Mouse (Mus musculus) neural tube, embryonic 11.5 days (tissue): ENCODE measurements around the gene Nudcd2. TPM values are rescaled to one million over a fixed set of nuclear protein-coding genes. Genes with fewer than 3 reads are reported as not detected.
"Not testable (repeated sequence)": the region's sequence is repeated elsewhere in the genome, so short reads cannot be mapped to it uniquely, and the experiment has no call there.

Source experiments
- ATAC-seq: fragments of 200-750 bp; cut with Nextera tagmentation; 2 replicates; pipeline ENCODE4 v1.8.0; 2017; ENCODE audit warnings: moderate number of reproducible peaks, mild to moderate bottlenecking, moderate TSS enrichment, moderate library complexity; ENCODE audit not compliant: insufficient read depth, low FRiP score, low TSS enrichment
- DNase-seq: peaks from one replicate; pipeline ENCODE4 v3.0.0-alpha.2; 2015; ENCODE audit warnings: low spot score
- H3K27ac ChIP-seq: fragments of 300-500 bp; sonication (generic); 2 replicates; pipeline ENCODE4 v1.5.1; 2014; ENCODE audit warnings: low read depth, mild to moderate bottlenecking, low read length
- H3K27me3 ChIP-seq: fragments of 300-500 bp; sonication (generic); 2 replicates; pipeline ENCODE4 v1.6.1; 2014; ENCODE audit warnings: mild to moderate bottlenecking, low read length, mixed read lengths; ENCODE audit not compliant: control insufficient read depth, insufficient read depth
- H3K36me3 ChIP-seq: fragments of 300-500 bp; sonication (generic); 2 replicates; pipeline ENCODE4 v1.6.1; 2014; ENCODE audit warnings: mild to moderate bottlenecking, low read length, moderate library complexity, mixed read lengths; ENCODE audit not compliant: control insufficient read depth, insufficient read depth
- H3K4me1 ChIP-seq: fragments of 300-500 bp; sonication (generic); 2 replicates; pipeline ENCODE4 v1.6.1; 2014; ENCODE audit warnings: low read length, mixed read lengths; ENCODE audit not compliant: control insufficient read depth, insufficient read depth
- H3K4me2 ChIP-seq: fragments of 300-500 bp; sonication (generic); 2 replicates; pipeline ENCODE4 v1.6.1; 2014; ENCODE audit warnings: low read depth, mild to moderate bottlenecking, moderate library complexity
- H3K4me3 ChIP-seq: fragments of 300-500 bp; sonication (generic); 2 replicates; pipeline ENCODE4 v1.5.1; 2014; ENCODE audit warnings: low read depth, low read length
- H3K9ac ChIP-seq: fragments of 300-500 bp; sonication (generic); 2 replicates; pipeline ENCODE4 v1.6.1; 2014; ENCODE audit warnings: mild to moderate bottlenecking, low read length
- H3K9me3 ChIP-seq: fragments of 300-500 bp; sonication (generic); 2 replicates; pipeline ENCODE4 v1.6.1; 2016; ENCODE audit warnings: low read length; ENCODE audit not compliant: control insufficient read depth
- WGBS: fragments of 180-500 bp; shearing (Covaris S2); extraction: QIAGEN DNeasy Blood & Tissue Kit; methylation state at CpG from one replicate; pipeline ENCODE4 v1.1.7; 2014; 5-methylcytosine and 5-hydroxymethylcytosine counted together
- polyA plus RNA-seq: library from polyadenylated mRNA; unstranded; fragments of >200 nt; fragmentation: Nextera tagmentation; extraction: Ambion mirVana; gene quantifications from 2 replicates; pipeline ENCODE4 v1.2.1, GENCODE M21; 2014

The Nudcd2 gene
- polyA plus RNA-seq, 1 experiment from 2014 or later: 166 TPM

DNA sequence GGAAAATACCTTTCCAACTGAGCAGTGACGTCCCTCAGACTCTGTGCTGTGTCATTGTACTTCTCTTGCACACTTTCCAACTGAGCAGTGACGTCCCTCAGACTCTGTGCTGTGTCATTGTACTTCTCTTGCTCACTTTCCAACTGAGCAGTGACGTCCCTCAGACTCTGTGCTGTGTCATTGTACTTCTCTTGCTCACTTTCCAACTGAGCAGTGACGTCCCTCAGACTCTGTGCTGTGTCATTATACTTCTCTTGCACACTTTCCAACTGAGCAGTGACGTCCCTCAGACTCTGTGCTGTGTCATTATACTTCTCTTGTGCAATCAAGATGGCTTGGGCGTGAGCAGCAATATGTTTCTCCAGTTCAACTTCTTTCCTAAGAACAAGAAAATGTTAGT, 23.6 kb upstream of the Nudcd2 start:
- 94% methylated on average over 6 of the region's 6 CpGs for WGBS
- H3K4me2 ChIP-seq, H3K27ac ChIP-seq, H3K9ac ChIP-seq, ATAC-seq, H3K9me3 ChIP-seq, H3K4me1 ChIP-seq, DNase-seq, H3K27me3 ChIP-seq, H3K4me3 ChIP-seq: not testable (repeated sequence)
- H3K36me3 ChIP-seq: peaks cover 11% of the 10 kb centered on the region

DNA sequence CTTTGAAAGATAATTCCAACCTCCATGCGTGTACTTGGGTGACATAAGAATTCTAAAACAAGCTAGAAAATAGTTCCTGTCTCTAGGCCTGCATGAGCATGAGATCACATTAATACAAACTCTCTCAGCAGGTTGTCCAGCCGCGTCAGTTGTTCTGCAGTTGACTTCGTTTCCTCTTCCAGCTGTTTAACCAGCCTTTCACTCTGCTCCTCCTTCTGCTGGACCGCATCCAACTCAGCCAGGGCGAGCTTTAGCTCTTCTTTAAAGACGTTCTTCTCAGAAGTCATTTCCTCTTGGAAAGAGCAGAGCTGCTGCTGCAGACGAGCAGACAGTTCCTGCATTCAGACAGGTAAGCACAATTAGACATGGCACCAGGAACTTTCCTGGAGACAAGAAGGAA, 19.6 kb upstream of the Nudcd2 start:
- Histone ChIP-seq H3K4me1 (no peaks in the 10 kb centered on the region), H3K4me2 (no peak overlapping the region), H3K9me3 (no peaks in the 10 kb centered on the region), H3K36me3 (peaks cover 16% of the 10 kb centered on the region), H3K9ac (no peak overlapping the region), H3K4me3 (no peak overlapping the region), H3K27me3 (no peaks in the 10 kb centered on the region), H3K27ac (no peak overlapping the region)
- 90% methylated on average over 8 of the region's 8 CpGs for WGBS
- DNase-seq (no peak), ATAC-seq (no peak)

GRCm38 (mm10) chr11:40715524-40715923, 17.9 kb upstream of the Nudcd2 start:
- H3K9ac ChIP-seq: no peak overlapping the region
- 96% methylated on average over 5 of the region's 5 CpGs for WGBS
- no peak overlapping the region for H3K27ac ChIP-seq
- H3K9me3 ChIP-seq: no peaks in the 10 kb centered on the region
- H3K27me3 ChIP-seq: no peaks in the 10 kb centered on the region
- no peak overlapping the region for H3K4me3 ChIP-seq
- ATAC-seq (no peak), DNase-seq (no peak)
- no peak overlapping the region for H3K4me2 ChIP-seq
- H3K36me3 ChIP-seq: peaks cover 10% of the 10 kb centered on the region
- no peaks in the 10 kb centered on the region for H3K4me1 ChIP-seq

GRCm38 (mm10) chr11:40718324-40718723, 15.1 kb upstream of the Nudcd2 start:
- no peaks in the 10 kb centered on the region for H3K27me3 ChIP-seq
- H3K9ac ChIP-seq: no peak overlapping the region
- no peak for ATAC-seq
- no peak overlapping the region for H3K4me2 ChIP-seq
- peaks cover 14% of the 10 kb centered on the region for H3K36me3 ChIP-seq
- H3K4me3 ChIP-seq: no peak overlapping the region
- H3K9me3 ChIP-seq: no peaks in the 10 kb centered on the region
- no peaks in the 10 kb centered on the region for H3K4me1 ChIP-seq
- DNase-seq: no peak
- no peak overlapping the region for H3K27ac ChIP-seq

GRCm38 (mm10) chr11:40732997-40733338, 499 bp upstream of the Nudcd2 start:
- H3K27me3 ChIP-seq: no peaks in the 10 kb centered on the region
- ATAC-seq (no peak; the same call in 1 of the 2 replicates), DNase-seq (no peak)
- peaks cover 14% of the 10 kb centered on the region; the same call in 1 of the 2 replicates for H3K4me1 ChIP-seq
- 1% methylated on average over 14 of the region's 14 CpGs for WGBS
- peaks cover 7% of the 10 kb centered on the region for H3K36me3 ChIP-seq
- no peak overlapping the region for H3K27ac ChIP-seq
- H3K9me3 ChIP-seq: no peaks in the 10 kb centered on the region
- H3K4me2 ChIP-seq: peak overlapping the region; percentile 69
- peak overlapping the region; percentile 56 for H3K9ac ChIP-seq
- peak overlapping the region; percentile 60 for H3K4me3 ChIP-seq

- peak overlapping the region; percentile 60 for H3K4me3 ChIP-seq
- DNase-seq: no peak
- ATAC-seq: peak; percentile 3; the same call in 1 of the 2 replicates
- H3K4me2 ChIP-seq: peak overlapping the region; percentile 76
- H3K27me3 ChIP-seq: no peaks in the 10 kb centered on the region
- peaks cover 14% of the 10 kb centered on the region; the same call in 1 of the 2 replicates for H3K4me1 ChIP-seq
- 6% methylated on average over 11 of the region's 11 CpGs for whole genome bisulfite sequencing
- H3K27ac ChIP-seq: no peak overlapping the region; the same call in 1 of the 2 replicates
- H3K36me3 ChIP-seq: peaks cover 7% of the 10 kb centered on the region
- no peaks in the 10 kb centered on the region for H3K9me3 ChIP-seq
- peak overlapping the region; percentile 77 for H3K9ac ChIP-seq
Measured at GRCm38 (mm10) chr11:40734251-40734752, 835 bp downstream of the Nudcd2 start.

DNA sequence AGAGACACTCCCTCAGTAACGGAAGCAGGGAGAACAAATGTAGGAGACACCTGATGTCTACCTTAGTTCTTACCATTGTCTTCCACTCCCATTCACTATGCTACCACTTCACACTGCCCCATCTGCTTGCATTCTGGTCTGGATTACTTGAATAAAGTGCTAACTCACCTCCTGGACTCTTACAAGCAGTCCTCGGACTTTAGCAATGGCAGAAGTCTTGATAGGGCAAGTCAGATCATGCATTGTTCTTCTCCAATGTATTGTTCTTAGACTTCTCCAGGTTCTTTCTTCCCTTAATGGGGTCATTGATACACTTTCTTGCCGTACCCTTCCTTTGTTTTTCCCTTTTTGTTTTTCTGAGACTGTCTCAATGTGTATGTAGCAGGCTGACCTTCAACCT, 3.9 kb downstream of the Nudcd2 start:
- Histone ChIP-seq H3K9me3 (no peaks in the 10 kb centered on the region), H3K4me2 (no peak overlapping the region), H3K27me3 (no peaks in the 10 kb centered on the region), H3K4me3 (no peak overlapping the region), H3K9ac (no peak overlapping the region), H3K36me3 (peaks cover 7% of the 10 kb centered on the region), H3K4me1 (peaks cover 6% of the 10 kb centered on the region; the same call in 1 of the 2 replicates), H3K27ac (no peak overlapping the region)
- no peak for ATAC-seq
- DNase-seq: no peak
- 91% methylated on average over 3 of the region's 3 CpGs for WGBS

DNA sequence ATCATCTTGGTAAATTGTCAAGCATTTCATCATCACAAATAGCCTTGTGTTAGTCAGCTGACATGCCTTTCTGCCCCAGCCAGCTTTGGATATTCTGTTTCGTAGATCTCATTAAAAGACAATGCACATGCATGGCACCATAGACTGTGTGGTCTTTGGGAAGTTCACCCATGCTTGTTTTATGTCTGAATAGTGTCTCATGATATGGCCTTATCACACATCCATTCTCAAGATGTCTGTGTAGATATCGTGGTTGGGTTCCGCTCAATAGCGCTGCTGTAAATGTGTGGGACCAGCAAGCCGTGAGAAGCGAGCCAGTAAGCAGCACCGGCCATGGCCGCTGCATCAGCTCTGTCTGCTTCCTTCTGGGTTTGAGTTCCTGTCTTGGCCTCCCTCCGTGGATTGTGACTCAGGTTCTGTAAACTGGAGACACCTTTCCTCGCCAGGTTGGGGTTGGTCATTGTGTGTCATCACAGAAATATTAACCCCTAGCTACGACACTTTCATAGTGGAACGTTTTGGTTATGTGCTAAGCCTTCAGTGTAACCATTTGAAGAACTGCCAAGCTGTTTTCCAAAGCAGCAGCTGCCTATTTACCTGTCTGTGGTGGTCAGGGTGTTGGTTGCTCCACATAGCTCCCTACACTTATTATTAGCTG, 8.3 kb downstream of the Nudcd2 start:
- peaks cover 6% of the 10 kb centered on the region; the same call in 1 of the 2 replicates for H3K36me3 ChIP-seq
- H3K4me3 ChIP-seq: no peak overlapping the region
- no peak overlapping the region for H3K4me2 ChIP-seq
- H3K4me1 ChIP-seq: no peaks in the 10 kb centered on the region
- H3K9ac ChIP-seq: no peak overlapping the region
- H3K9me3 ChIP-seq: no peaks in the 10 kb centered on the region
- ATAC-seq (no peak), DNase-seq (no peak)
- WGBS: 95% methylated on average over 12 of the region's 12 CpGs
- no peaks in the 10 kb centered on the region for H3K27me3 ChIP-seq
- H3K27ac ChIP-seq: no peak overlapping the region

DNA sequence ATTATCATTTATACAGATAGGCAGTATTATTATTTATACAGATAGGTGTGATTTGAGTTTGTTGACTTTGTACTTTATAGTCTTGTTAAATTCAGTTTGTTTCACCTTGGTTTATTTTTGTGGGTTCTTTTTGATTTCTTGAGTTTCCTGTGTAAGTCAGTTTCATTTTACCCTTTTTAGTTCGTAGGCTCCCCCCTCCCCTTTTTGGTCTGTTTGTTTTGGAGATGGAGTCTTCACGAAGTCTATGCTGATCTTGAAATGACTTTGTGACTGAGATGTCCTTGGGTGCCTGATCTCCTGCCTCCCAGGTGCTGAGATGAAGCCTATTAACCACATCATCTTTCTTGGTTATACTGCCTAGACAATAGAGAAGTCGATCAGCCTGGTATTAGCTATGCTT, 10.9 kb downstream of the Nudcd2 start:
- H3K27me3 ChIP-seq: no peaks in the 10 kb centered on the region
- H3K4me2 ChIP-seq: no peak overlapping the region
- H3K27ac ChIP-seq: no peak overlapping the region
- no peak overlapping the region for H3K4me3 ChIP-seq
- WGBS: 85% methylated on average over 3 of the region's 3 CpGs
- H3K36me3 ChIP-seq: no peaks in the 10 kb centered on the region; the same call in 1 of the 2 replicates
- H3K9ac ChIP-seq: no peak overlapping the region
- DNase-seq (no peak), ATAC-seq (no peak)
- H3K4me1 ChIP-seq: no peaks in the 10 kb centered on the region
- H3K9me3 ChIP-seq: no peaks in the 10 kb centered on the region
